Mouse (Mus musculus) limb, embryonic 11.5 days (tissue): ENCODE measurements at regions not wholly inside any gene's neighbourhood (a gene's known extent, or its start where the extent isn't known, plus 50 kb on each side); places are given as distances from the start of the nearest gene placed in this dataset.

Experiments used
- ATAC-seq: fragments of 200-750 bp; cut with Nextera tagmentation; 2 replicates; pipeline ENCODE4 v1.8.0; 2017; ENCODE audit warnings: low read depth; ENCODE audit not compliant: insufficient number of reproducible peaks, low FRiP score, low TSS enrichment
- DNase-seq: peaks from one replicate; pipeline ENCODE4 v3.0.0-alpha.2; 2015; ENCODE audit warnings: low spot score
- H3K27ac ChIP-seq: fragments of 300-500 bp; sonication (generic); replicated peaks from 2 replicates; pipeline ENCODE4 v1.5.1; 2014; ENCODE audit warnings: low read depth, mild to moderate bottlenecking, low read length
- H3K27me3 ChIP-seq: fragments of 300-500 bp; sonication (generic); 2 replicates; pipeline ENCODE4 v1.6.1; 2014; ENCODE audit warnings: mild to moderate bottlenecking, low read length, mixed read lengths; ENCODE audit not compliant: control insufficient read depth, insufficient read depth
- H3K36me3 ChIP-seq: fragments of 300-500 bp; sonication (generic); 2 replicates; pipeline ENCODE4 v1.6.1; 2014; ENCODE audit warnings: mild to moderate bottlenecking, low read length, moderate library complexity, mixed read lengths; ENCODE audit not compliant: control insufficient read depth, insufficient read depth
- H3K4me1 ChIP-seq: fragments of 300-500 bp; sonication (generic); 2 replicates; pipeline ENCODE4 v1.6.1; 2014; ENCODE audit warnings: low read length, mixed read lengths; ENCODE audit not compliant: control insufficient read depth, insufficient read depth
- H3K4me2 ChIP-seq: fragments of 300-500 bp; sonication (generic); 2 replicates; pipeline ENCODE4 v1.6.1; 2014; ENCODE audit warnings: low read depth, mild to moderate bottlenecking, moderate library complexity; ENCODE audit not compliant: severe bottlenecking
- H3K4me3 ChIP-seq: fragments of 300-500 bp; sonication (generic); 2 replicates; pipeline ENCODE4 v1.5.1; 2014; ENCODE audit warnings: low read depth, low read length
- H3K9ac ChIP-seq: fragments of 300-500 bp; sonication (generic); 2 replicates; pipeline ENCODE4 v1.6.1; 2014; ENCODE audit warnings: mild to moderate bottlenecking, low read length
- H3K9me3 ChIP-seq: fragments of 300-500 bp; sonication (generic); 2 replicates; pipeline ENCODE4 v1.6.1; 2016; ENCODE audit warnings: low read length; ENCODE audit not compliant: control insufficient read depth
- WGBS: fragments of 180-500 bp; shearing (Covaris S2); extraction: QIAGEN DNeasy Blood & Tissue Kit; methylation state at CpG from one replicate; pipeline ENCODE4 v1.1.7; 2014; 5-methylcytosine and 5-hydroxymethylcytosine counted together

- H3K27ac ChIP-seq, result no peak overlapping the region
- H3K27me3 ChIP-seq, result no peaks in the 10 kb centered on the region
- no peak for ATAC-seq
- H3K4me2 ChIP-seq, result no peak overlapping the region
- no peaks in the 10 kb centered on the region for H3K36me3 ChIP-seq
- no peak overlapping the region for H3K4me3 ChIP-seq
- WGBS, result 90% methylated on average over 9 of the region's 9 CpGs
- DNase-seq, result no peak
- no peaks in the 10 kb centered on the region for H3K4me1 ChIP-seq
- no peak overlapping the region for H3K9ac ChIP-seq
- H3K9me3 ChIP-seq, result no peaks in the 10 kb centered on the region
Observed at GRCm38 (mm10) chr13:70115576-70115975, 313.4 kb downstream of the Med10 start.

- DNase-seq, result no peak
- Histone ChIP-seq H3K27me3 (no peaks in the 10 kb centered on the region), H3K36me3 (no peaks in the 10 kb centered on the region), H3K27ac (no peak overlapping the region), H3K4me2 (no peak overlapping the region), H3K9ac (no peak overlapping the region), H3K4me1 (no peaks in the 10 kb centered on the region), H3K9me3 (no peaks in the 10 kb centered on the region), H3K4me3 (no peak overlapping the region)
- 37% methylated on average over 9 of the region's 9 CpGs for WGBS
- ATAC-seq, result no peak
Observed at GRCm38 (mm10) chr13:70124860-70125545, 322.8 kb downstream of the Med10 start.

GRCm38 (mm10) chr13:70127310-70127709 is 325.1 kb downstream of the Med10 start:
- DNase-seq (no peak), ATAC-seq (no peak)
- Histone ChIP-seq H3K27ac (no peak overlapping the region), H3K4me1 (no peaks in the 10 kb centered on the region), H3K9ac (no peak overlapping the region), H3K9me3 (no peaks in the 10 kb centered on the region), H3K4me3 (no peak overlapping the region), H3K4me2 (no peak overlapping the region), H3K36me3 (no peaks in the 10 kb centered on the region), H3K27me3 (no peaks in the 10 kb centered on the region)
- WGBS, result 90% methylated on average over 4 of the region's 4 CpGs

GRCm38 (mm10) chr13:70134544-70134943 is 332.3 kb downstream of the Med10 start:
- Histone ChIP-seq H3K9ac (no peak overlapping the region), H3K4me3 (no peak overlapping the region), H3K27ac (no peak overlapping the region), H3K9me3 (no peaks in the 10 kb centered on the region), H3K36me3 (no peaks in the 10 kb centered on the region), H3K4me2 (no peak overlapping the region), H3K4me1 (no peaks in the 10 kb centered on the region), H3K27me3 (no peaks in the 10 kb centered on the region)
- 86% methylated on average over 8 of the region's 8 CpGs for WGBS
- no peak for DNase-seq
- ATAC-seq, result no peak

GRCm38 (mm10) chr13:70136209-70136608 is 334.0 kb downstream of the Med10 start:
- Histone ChIP-seq H3K36me3 (no peaks in the 10 kb centered on the region), H3K27me3 (no peaks in the 10 kb centered on the region), H3K4me3 (no peak overlapping the region), H3K9ac (no peak overlapping the region), H3K4me2 (no peak overlapping the region), H3K4me1 (no peaks in the 10 kb centered on the region), H3K9me3 (no peaks in the 10 kb centered on the region), H3K27ac (no peak overlapping the region)
- ATAC-seq (no peak), DNase-seq (no peak)
- WGBS, result 76% methylated on average over 1 of the region's 1 CpGs

GRCm38 (mm10) chr13:70144461-70144860 is 342.3 kb downstream of the Med10 start:
- Histone ChIP-seq H3K4me1 (no peaks in the 10 kb centered on the region), H3K27me3 (no peaks in the 10 kb centered on the region), H3K36me3 (no peaks in the 10 kb centered on the region), H3K4me3 (no peak overlapping the region), H3K9me3 (no peaks in the 10 kb centered on the region), H3K27ac (no peak overlapping the region), H3K9ac (no peak overlapping the region), H3K4me2 (no peak overlapping the region)
- no peak for ATAC-seq
- DNase-seq, result no peak
- WGBS, result 82% methylated on average over 4 of the region's 4 CpGs

GRCm38 (mm10) chr13:70145466-70145865 is 343.3 kb downstream of the Med10 start:
- no peak for DNase-seq
- H3K9me3 ChIP-seq, result no peaks in the 10 kb centered on the region
- WGBS, result 72% methylated on average over 6 of the region's 6 CpGs
- no peak overlapping the region for H3K4me3 ChIP-seq
- H3K9ac ChIP-seq, result no peak overlapping the region
- H3K27me3 ChIP-seq, result no peaks in the 10 kb centered on the region
- H3K4me1 ChIP-seq, result no peaks in the 10 kb centered on the region
- H3K27ac ChIP-seq, result no peak overlapping the region
- ATAC-seq, result no peak
- no peak overlapping the region for H3K4me2 ChIP-seq
- no peaks in the 10 kb centered on the region for H3K36me3 ChIP-seq

- H3K36me3 ChIP-seq, result no peaks in the 10 kb centered on the region
- H3K4me1 ChIP-seq, result no peaks in the 10 kb centered on the region
- no peaks in the 10 kb centered on the region for H3K9me3 ChIP-seq
- no peak for DNase-seq
- no peaks in the 10 kb centered on the region for H3K27me3 ChIP-seq
- no peak overlapping the region for H3K4me3 ChIP-seq
- WGBS, result 35% methylated on average over 8 of the region's 8 CpGs
- H3K9ac ChIP-seq, result no peak overlapping the region
- H3K27ac ChIP-seq, result no peak overlapping the region
- H3K4me2 ChIP-seq, result no peak overlapping the region
- no peak for ATAC-seq
Observed at GRCm38 (mm10) chr13:70149041-70149898, 347.1 kb downstream of the Med10 start.
